Mouse (Mus musculus): ENCODE results near the gene Gipc2. TPM values are rescaled to one million over a fixed set of nuclear protein-coding genes. Genes with fewer than 3 reads are reported as not detected.

Gipc2 gene
- polyA plus RNA-seq, 1 experiment from 2014 or later, result 171 TPM

GRCm38 (mm10) chr3:152183522-152183921 is 17.5 kb upstream of the Gipc2 start:
- no peaks in the 10 kb centered on the region for H3K9me3 ChIP-seq
- H3K4me3 ChIP-seq (replicated peaks), result no peak overlapping the region
- no peaks in the 10 kb centered on the region for H3K36me3 ChIP-seq
- ATAC-seq, result no peak
- no peaks in the 10 kb centered on the region for H3K27me3 ChIP-seq (replicated peaks)
- 89% methylated on average over 9 of the region's 9 CpGs for WGBS
- no peak overlapping the region for H3K9ac ChIP-seq
- H3K4me2 ChIP-seq (replicated peaks), result no peak overlapping the region
- no peaks in the 10 kb centered on the region for H3K4me1 ChIP-seq (replicated peaks)
- H3K27ac ChIP-seq, result no peak overlapping the region

- no peak overlapping the region for H3K4me3 ChIP-seq (replicated peaks)
- no peaks in the 10 kb centered on the region for H3K36me3 ChIP-seq
- no peaks in the 10 kb centered on the region for H3K27me3 ChIP-seq (replicated peaks)
- H3K4me2 ChIP-seq (replicated peaks), result no peak overlapping the region
- no peak overlapping the region for H3K27ac ChIP-seq
- no peaks in the 10 kb centered on the region for H3K4me1 ChIP-seq (replicated peaks)
- no peak for ATAC-seq
- H3K9ac ChIP-seq, result no peak overlapping the region
- WGBS, result 71% methylated on average over 4 of the region's 4 CpGs
- no peaks in the 10 kb centered on the region for H3K9me3 ChIP-seq
Observed at GRCm38 (mm10) chr3:152180624-152181023, 14.6 kb upstream of the Gipc2 start.

- Histone ChIP-seq H3K4me3 (replicated peaks) (no peak overlapping the region), H3K4me1 (replicated peaks) (no peaks in the 10 kb centered on the region), H3K36me3 (no peaks in the 10 kb centered on the region), H3K27ac (peak overlapping the region; percentile 58; the same call in 1 of the 2 replicates), H3K4me2 (replicated peaks) (no peak overlapping the region), H3K27me3 (replicated peaks) (no peaks in the 10 kb centered on the region), H3K9me3 (no peaks in the 10 kb centered on the region), H3K9ac (no peak overlapping the region)
- peak; percentile 93 for ATAC-seq
- WGBS, result 6% methylated on average over 1 of the region's 1 CpGs
Observed at GRCm38 (mm10) chr3:152179285-152179684, 13.3 kb upstream of the Gipc2 start.

- Histone ChIP-seq H3K27ac (no peak overlapping the region), H3K36me3 (no peaks in the 10 kb centered on the region), H3K4me2 (replicated peaks) (no peak overlapping the region), H3K4me3 (replicated peaks) (no peak overlapping the region), H3K4me1 (replicated peaks) (no peaks in the 10 kb centered on the region), H3K9ac (no peak overlapping the region), H3K27me3 (replicated peaks) (no peaks in the 10 kb centered on the region), H3K9me3 (no peaks in the 10 kb centered on the region)
- ATAC-seq, result peak; percentile 52; the same call in 1 of the 2 replicates
- WGBS, result 77% methylated on average over 4 of the region's 4 CpGs
Observed at GRCm38 (mm10) chr3:152178816-152179215, 12.8 kb upstream of the Gipc2 start.

GRCm38 (mm10) chr3:152172322-152172935 is 6.4 kb upstream of the Gipc2 start:
- no peak for ATAC-seq
- no peaks in the 10 kb centered on the region for H3K9me3 ChIP-seq
- no peak overlapping the region for H3K9ac ChIP-seq
- WGBS, result 62% methylated on average over 7 of the region's 7 CpGs
- no peak overlapping the region for H3K4me2 ChIP-seq (replicated peaks)
- peaks cover 8% of the 10 kb centered on the region; the same call in 1 of the 2 replicates for H3K4me1 ChIP-seq (replicated peaks)
- H3K27ac ChIP-seq, result no peak overlapping the region
- H3K4me3 ChIP-seq (replicated peaks), result no peak overlapping the region
- H3K36me3 ChIP-seq, result no peaks in the 10 kb centered on the region
- H3K27me3 ChIP-seq (replicated peaks), result no peaks in the 10 kb centered on the region

GRCm38 (mm10) chr3:152171862-152172261 is 5.8 kb upstream of the Gipc2 start:
- H3K36me3 ChIP-seq, result no peaks in the 10 kb centered on the region
- H3K27me3 ChIP-seq (replicated peaks), result no peaks in the 10 kb centered on the region
- no peak overlapping the region for H3K4me3 ChIP-seq (replicated peaks)
- peak; percentile 47 for ATAC-seq
- H3K27ac ChIP-seq, result no peak overlapping the region
- H3K9ac ChIP-seq, result no peak overlapping the region
- no peak overlapping the region for H3K4me2 ChIP-seq (replicated peaks)
- peaks cover 11% of the 10 kb centered on the region; the same call in 1 of the 2 replicates for H3K4me1 ChIP-seq (replicated peaks)
- H3K9me3 ChIP-seq, result no peaks in the 10 kb centered on the region
- 35% methylated on average over 7 of the region's 7 CpGs for WGBS

- WGBS, result 43% methylated on average over 2 of the region's 2 CpGs
- no peaks in the 10 kb centered on the region for H3K36me3 ChIP-seq
- no peak overlapping the region for H3K9ac ChIP-seq
- no peaks in the 10 kb centered on the region for H3K9me3 ChIP-seq
- H3K4me1 ChIP-seq (replicated peaks), result peaks cover 15% of the 10 kb centered on the region
- H3K27ac ChIP-seq, result 0 out of 2 replicates have a peak overlapping the region, but pooled peaks have one; percentile 4
- peak; percentile 73 for ATAC-seq
- no peaks in the 10 kb centered on the region for H3K27me3 ChIP-seq (replicated peaks)
- H3K4me3 ChIP-seq (replicated peaks), result no peak overlapping the region
- no peak overlapping the region for H3K4me2 ChIP-seq (replicated peaks)
Observed at GRCm38 (mm10) chr3:152171236-152171635, 5.2 kb upstream of the Gipc2 start.

- WGBS, result 23% methylated on average over 1 of the region's 1 CpGs
- ATAC-seq, result no peak
Observed at GRCm38 (mm10) chr3:152170407-152170806, 4.4 kb upstream of the Gipc2 start.

GRCm38 (mm10) chr3:152168007-152168406 is 2.0 kb upstream of the Gipc2 start:
- 94% methylated on average over 10 of the region's 10 CpGs for WGBS
- no peak for ATAC-seq
- Histone ChIP-seq H3K27ac (no peak overlapping the region), H3K9me3 (no peaks in the 10 kb centered on the region), H3K36me3 (no peaks in the 10 kb centered on the region), H3K9ac (no peak overlapping the region), H3K4me3 (replicated peaks) (no peak overlapping the region), H3K4me2 (replicated peaks) (no peak overlapping the region), H3K27me3 (replicated peaks) (no peaks in the 10 kb centered on the region), H3K4me1 (replicated peaks) (peaks cover 15% of the 10 kb centered on the region)

More at GRCm38 (mm10) chr3:152170407-152170806, 4.4 kb upstream of the Gipc2 start:
- Histone ChIP-seq H3K36me3 (no peaks in the 10 kb centered on the region), H3K27me3 (replicated peaks) (no peaks in the 10 kb centered on the region), H3K9me3 (no peaks in the 10 kb centered on the region), H3K4me2 (replicated peaks) (no peak overlapping the region), H3K27ac (no peak overlapping the region), H3K4me3 (replicated peaks) (no peak overlapping the region), H3K9ac (no peak overlapping the region), H3K4me1 (replicated peaks) (peaks cover 15% of the 10 kb centered on the region)

GRCm38 (mm10) chr3:152166699-152167451 is 845 bp upstream of the Gipc2 start:
- Histone ChIP-seq H3K27me3 (replicated peaks) (no peaks in the 10 kb centered on the region), H3K9me3 (no peaks in the 10 kb centered on the region), H3K9ac (no peak overlapping the region), H3K4me2 (replicated peaks) (peak overlapping the region; percentile 72), H3K4me3 (replicated peaks) (no peak overlapping the region), H3K4me1 (replicated peaks) (peaks cover 15% of the 10 kb centered on the region), H3K36me3 (no peaks in the 10 kb centered on the region), H3K27ac (no peak overlapping the region)
- ATAC-seq, result no peak
- WGBS, result 29% methylated on average over 29 of the region's 29 CpGs

- H3K9ac ChIP-seq, result peak overlapping the region; percentile 50
- WGBS, result 3% methylated on average over 53 of the region's 53 CpGs
- H3K4me3 ChIP-seq (replicated peaks), result peak overlapping the region; percentile 49
- H3K36me3 ChIP-seq, result no peaks in the 10 kb centered on the region
- peak overlapping the region; percentile 84 for H3K27ac ChIP-seq
- peak overlapping the region; percentile 72 for H3K4me2 ChIP-seq (replicated peaks)
- peaks cover 15% of the 10 kb centered on the region; the same call in 1 of the 2 replicates for H3K4me1 ChIP-seq (replicated peaks)
- ATAC-seq, result peak; percentile 93
- no peaks in the 10 kb centered on the region for H3K27me3 ChIP-seq (replicated peaks)
- H3K9me3 ChIP-seq, result no peaks in the 10 kb centered on the region
Observed at GRCm38 (mm10) chr3:152165351-152166098, 505 bp downstream of the Gipc2 start.

- peak overlapping the region; percentile 50 for H3K9ac ChIP-seq
- H3K4me2 ChIP-seq (replicated peaks), result peak overlapping the region; percentile 72
- no peak; the same call in 1 of the 2 replicates for ATAC-seq
- H3K36me3 ChIP-seq, result no peaks in the 10 kb centered on the region
- peaks cover 15% of the 10 kb centered on the region; the same call in 1 of the 2 replicates for H3K4me1 ChIP-seq (replicated peaks)
- WGBS, result 30% methylated on average over 9 of the region's 9 CpGs
- H3K4me3 ChIP-seq (replicated peaks), result peak overlapping the region; percentile 49
- peak overlapping the region; percentile 84; the same call in 1 of the 2 replicates for H3K27ac ChIP-seq
- no peaks in the 10 kb centered on the region for H3K9me3 ChIP-seq
- no peaks in the 10 kb centered on the region for H3K27me3 ChIP-seq (replicated peaks)
Observed at GRCm38 (mm10) chr3:152165014-152165350, 1.0 kb downstream of the Gipc2 start.
